In genomic region chr17:71864039-71864438, GRCm38 (mm10) we compare ENCODE assay signal across 28 mouse cellular contexts.
"Had no signal": no experiment of that assay in that cellular context is flagged by ENCODE, and none has a peak within 500 bp of the region (broad histone marks: within the 10 kb centered on the region; RNA-seq: fewer than 3 reads in every experiment).

No protein-coding gene starts in this region.

- H3K4me3 ChIP-seq: left cerebral cortex, adult 2 months; limb, embryonic 10.5 days; limb, embryonic 12.5 days; limb, embryonic 13.5 days; limb, embryonic 15.5 days; lung, embryonic 15.5 days; megakaryocyte, embryonic 14.5 days; midbrain, embryonic 10.5 days; midbrain, embryonic 12.5 days; midbrain, embryonic 13.5 days; midbrain, embryonic 15.5 days; myocyte; neural tube, embryonic 12.5 days; neural tube, embryonic 13.5 days had no signal

- ATAC-seq: lung, postnatal 0 days; midbrain, embryonic 13.5 days; midbrain, embryonic 15.5 days; midbrain, embryonic 16.5 days had no signal

- H3K9me3 ChIP-seq: limb, embryonic 10.5 days; limb, embryonic 12.5 days; limb, embryonic 13.5 days; limb, embryonic 15.5 days; lung, embryonic 15.5 days; midbrain, embryonic 12.5 days; midbrain, embryonic 13.5 days; midbrain, embryonic 15.5 days; neural tube, embryonic 13.5 days had no signal

- H3K4me1 ChIP-seq: limb, embryonic 10.5 days; limb, embryonic 12.5 days; limb, embryonic 13.5 days; lung, embryonic 15.5 days; megakaryocyte, embryonic 14.5 days; midbrain, embryonic 12.5 days; neural tube, embryonic 12.5 days had no signal

- H3K9ac ChIP-seq: limb, embryonic 12.5 days; limb, embryonic 13.5 days; limb, embryonic 15.5 days; liver, embryonic 14.5 days; lung, embryonic 14.5 days; lung, embryonic 15.5 days; midbrain, embryonic 12.5 days; midbrain, embryonic 13.5 days; midbrain, embryonic 15.5 days; neural tube, embryonic 12.5 days; neural tube, embryonic 13.5 days had no signal

- H3K27me3 ChIP-seq: limb, embryonic 12.5 days; limb, embryonic 13.5 days; limb, embryonic 15.5 days; lung, embryonic 15.5 days; midbrain, embryonic 12.5 days; midbrain, embryonic 13.5 days; midbrain, embryonic 15.5 days; neural tube, embryonic 12.5 days had no signal

- H3K4me2 ChIP-seq: limb, embryonic 12.5 days; limb, embryonic 13.5 days; limb, embryonic 15.5 days; lung, embryonic 14.5 days; lung, embryonic 15.5 days; midbrain, embryonic 11.5 days; midbrain, embryonic 12.5 days; midbrain, embryonic 13.5 days; midbrain, embryonic 15.5 days; neural tube, embryonic 12.5 days; neural tube, embryonic 13.5 days had no signal

- DNase-seq: left cerebral cortex, postnatal 4 days; lung, adult 18-20 months; lung, adult 2 months; lung, embryonic 14.5 days; lung, postnatal 10 days; lung, postnatal 14 days; lung, postnatal 36 days; lung, postnatal 4 days; midbrain, embryonic 14.5 days had no signal

- H3K27ac ChIP-seq: left cerebral cortex, adult 2 months; limb, embryonic 10.5 days; limb, embryonic 12.5 days; limb, embryonic 13.5 days; limb, embryonic 15.5 days; liver, embryonic 14.5 days; lung, embryonic 15.5 days; macrophage; midbrain, embryonic 10.5 days; midbrain, embryonic 12.5 days; midbrain, embryonic 13.5 days; midbrain, embryonic 15.5 days; neural tube, embryonic 12.5 days; neural tube, embryonic 13.5 days had no signal

- H3K36me3 ChIP-seq: limb, embryonic 10.5 days; limb, embryonic 12.5 days; limb, embryonic 15.5 days; lung, embryonic 15.5 days had no signal
